Mouse (Mus musculus) embryonic facial prominence, embryonic 12.5 days (tissue): ENCODE measurements at regions not wholly inside any gene's neighbourhood (a gene's known extent, or its start where the extent isn't known, plus 50 kb on each side); places are given as distances from the start of the nearest gene placed in this dataset.

Source experiments
- ATAC-seq: fragments of 200-750 bp; cut with Nextera tagmentation; 2 replicates; pipeline ENCODE4 v1.8.0; 2017; ENCODE audit not compliant: insufficient number of reproducible peaks, insufficient read depth, low FRiP score, low TSS enrichment
- H3K27ac ChIP-seq: fragments of 300-500 bp; sonication (generic); 2 replicates; pipeline ENCODE4 v1.5.1; 2016; ENCODE audit warnings: mild to moderate bottlenecking
- H3K27me3 ChIP-seq: fragments of 300-500 bp; sonication (generic); 2 replicates; pipeline ENCODE4 v1.6.1; 2016; ENCODE audit warnings: mild to moderate bottlenecking, moderate library complexity
- H3K36me3 ChIP-seq: fragments of 300-500 bp; sonication (generic); 2 replicates; pipeline ENCODE4 v1.6.1; 2016; ENCODE audit warnings: mild to moderate bottlenecking
- H3K4me1 ChIP-seq: fragments of 300-500 bp; sonication (generic); 2 replicates; pipeline ENCODE4 v1.6.1; 2016
- H3K4me2 ChIP-seq: fragments of 300-500 bp; sonication (generic); replicated peaks from 2 replicates; pipeline ENCODE4 v1.6.1; 2016; ENCODE audit warnings: mild to moderate bottlenecking, moderate library complexity
- H3K4me3 ChIP-seq: fragments of 300-500 bp; sonication (generic); 2 replicates; pipeline ENCODE4 v1.5.1; 2016; ENCODE audit warnings: mild to moderate bottlenecking
- H3K9ac ChIP-seq: fragments of 300-500 bp; sonication (generic); 2 replicates; pipeline ENCODE4 v1.6.1; 2016; ENCODE audit warnings: mild to moderate bottlenecking, moderate library complexity
- H3K9me3 ChIP-seq: fragments of 300-500 bp; sonication (generic); 2 replicates; pipeline ENCODE4 v1.6.1; 2016; ENCODE audit warnings: mild to moderate bottlenecking, moderate library complexity
- WGBS: fragments of 180-500 bp; shearing (Covaris S2); methylation state at CpG from one replicate; pipeline ENCODE4 v1.1.7; 2016; 5-methylcytosine and 5-hydroxymethylcytosine counted together

DNA sequence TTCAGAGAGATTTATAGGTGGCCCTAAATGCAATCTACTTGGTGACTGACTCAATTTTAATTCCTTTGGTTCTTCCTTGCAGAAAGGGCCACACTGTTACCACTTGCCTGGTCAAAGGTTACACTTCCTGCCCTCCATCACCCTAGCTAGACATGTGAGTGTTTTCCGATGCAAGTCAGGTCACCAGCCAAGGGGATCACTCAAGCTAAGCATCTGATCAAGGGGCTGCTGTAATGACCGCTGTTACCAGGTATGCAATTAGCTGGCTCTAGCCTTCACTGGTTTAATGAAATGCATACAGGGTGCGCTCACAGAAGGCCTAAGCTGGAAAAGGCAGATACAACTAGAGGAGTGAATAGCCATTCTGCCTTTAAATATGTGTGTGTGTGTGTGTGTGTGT is 105.1 kb downstream of the Mtx2 start:
- WGBS = 35% methylated on average over 3 of the region's 3 CpGs
- Histone ChIP-seq H3K9ac (no peak overlapping the region), H3K4me1 (peaks cover 19% of the 10 kb centered on the region; the same call in 1 of the 2 replicates), H3K36me3 (no peaks in the 10 kb centered on the region), H3K9me3 (no peaks in the 10 kb centered on the region), H3K27ac (no peak overlapping the region), H3K27me3 (no peaks in the 10 kb centered on the region), H3K4me3 (no peak overlapping the region), H3K4me2 (no peak overlapping the region)
- no peak for ATAC-seq

DNA sequence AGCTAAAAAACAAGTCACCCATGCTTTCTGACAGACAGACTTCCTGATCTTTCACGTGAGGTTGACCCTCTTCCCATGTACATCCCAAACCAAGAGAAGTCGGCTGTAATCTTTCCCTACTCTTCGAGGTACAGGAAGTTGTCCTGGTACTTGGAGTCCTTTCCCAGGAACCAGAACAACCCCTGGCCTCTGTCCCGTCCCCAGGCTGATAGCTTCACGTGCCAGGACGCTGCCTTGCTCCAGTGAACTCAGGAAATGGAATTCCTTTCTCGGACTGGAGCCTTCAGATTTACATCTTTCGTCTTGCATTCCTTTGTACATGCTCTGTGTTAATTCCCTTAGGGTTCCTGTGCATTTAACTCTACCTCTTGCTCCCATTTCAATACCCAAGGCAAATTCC is 107.6 kb downstream of the Mtx2 start:
- no peak for ATAC-seq
- no peaks in the 10 kb centered on the region for H3K27me3 ChIP-seq
- H3K27ac ChIP-seq = no peak overlapping the region
- 19% methylated on average over 8 of the region's 8 CpGs for WGBS
- no peak overlapping the region for H3K4me2 ChIP-seq
- no peak overlapping the region for H3K9ac ChIP-seq
- no peaks in the 10 kb centered on the region for H3K36me3 ChIP-seq
- peaks cover 12% of the 10 kb centered on the region; the same call in 1 of the 2 replicates for H3K4me1 ChIP-seq
- H3K9me3 ChIP-seq = no peaks in the 10 kb centered on the region
- H3K4me3 ChIP-seq = no peak overlapping the region

DNA sequence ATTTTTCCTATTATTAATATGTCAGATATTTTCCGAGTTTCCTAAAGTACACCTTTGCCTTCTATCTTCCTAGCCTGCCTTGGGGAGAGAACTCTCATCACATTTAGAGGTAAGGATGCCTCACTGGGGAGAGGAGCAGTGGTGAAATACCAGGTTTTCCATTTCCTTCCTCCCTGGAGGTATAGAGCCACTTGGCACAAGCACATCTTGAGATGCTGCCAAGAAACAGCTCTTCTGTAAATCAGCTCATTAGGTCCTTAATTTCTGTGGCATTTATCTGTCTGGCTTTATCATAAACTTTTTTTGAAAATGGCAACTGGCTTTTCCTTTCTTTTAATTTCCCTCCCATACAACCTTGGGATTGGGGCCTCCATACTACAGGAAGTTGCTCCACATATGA is 108.2 kb downstream of the Mtx2 start:
- H3K4me2 ChIP-seq = no peak overlapping the region
- 83% methylated on average over 1 of the region's 1 CpGs for WGBS
- H3K36me3 ChIP-seq = no peaks in the 10 kb centered on the region
- no peaks in the 10 kb centered on the region for H3K9me3 ChIP-seq
- no peaks in the 10 kb centered on the region for H3K27me3 ChIP-seq
- H3K4me3 ChIP-seq = no peak overlapping the region
- H3K27ac ChIP-seq = no peak overlapping the region
- ATAC-seq = no peak
- H3K9ac ChIP-seq = no peak overlapping the region
- H3K4me1 ChIP-seq = peaks cover 12% of the 10 kb centered on the region; the same call in 1 of the 2 replicates

DNA sequence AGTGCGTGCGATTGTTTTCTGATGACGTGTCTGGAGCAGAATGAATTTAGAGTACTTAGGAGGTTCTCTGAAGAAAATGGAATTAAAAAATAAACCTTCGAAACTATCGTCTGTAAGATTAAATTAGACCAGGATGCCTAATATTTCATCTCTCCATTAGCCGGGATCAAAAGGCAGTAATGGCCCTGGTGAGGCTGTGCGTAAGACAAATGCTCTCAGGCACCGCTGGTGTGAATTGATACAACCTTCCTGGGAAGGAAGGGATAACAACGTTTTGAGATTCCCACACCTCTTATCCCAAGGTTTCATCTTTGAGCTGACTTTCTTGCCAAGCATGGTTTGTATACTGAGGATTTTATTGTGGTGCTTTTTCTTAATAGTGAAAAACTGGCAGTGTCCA is 113.1 kb downstream of the Mtx2 start:
- H3K4me2 ChIP-seq = no peak overlapping the region
- H3K27ac ChIP-seq = no peak overlapping the region
- ATAC-seq = no peak
- H3K36me3 ChIP-seq = no peaks in the 10 kb centered on the region
- H3K4me1 ChIP-seq = no peaks in the 10 kb centered on the region
- 77% methylated on average over 9 of the region's 9 CpGs for WGBS
- no peak overlapping the region for H3K9ac ChIP-seq
- no peak overlapping the region for H3K4me3 ChIP-seq
- no peaks in the 10 kb centered on the region for H3K27me3 ChIP-seq
- no peaks in the 10 kb centered on the region for H3K9me3 ChIP-seq

DNA sequence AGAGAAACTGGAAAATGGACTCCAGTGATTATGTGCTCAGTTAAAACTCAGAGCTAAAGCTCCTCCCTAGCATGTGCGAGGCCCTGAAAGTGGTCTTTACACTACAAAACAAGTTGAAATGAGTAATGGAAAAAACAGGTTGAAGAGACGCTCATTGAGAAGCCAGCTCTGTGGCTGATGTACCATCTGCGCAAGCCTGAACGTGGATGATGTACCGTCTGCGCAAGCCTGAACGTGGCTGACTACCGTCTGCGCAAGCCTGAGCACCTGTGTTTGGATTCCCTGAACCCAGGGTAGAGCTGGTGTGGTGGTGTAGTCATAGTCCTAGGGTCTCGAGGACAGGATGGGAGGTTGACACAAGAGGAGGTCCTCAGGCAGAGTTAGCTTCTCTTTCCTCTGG is 116.4 kb downstream of the Mtx2 start:
- 90% methylated on average over 10 of the region's 10 CpGs for WGBS
- no peak overlapping the region for H3K9ac ChIP-seq
- H3K27ac ChIP-seq = no peak overlapping the region
- H3K4me1 ChIP-seq = peaks cover 10% of the 10 kb centered on the region; the same call in 1 of the 2 replicates
- H3K9me3 ChIP-seq = no peaks in the 10 kb centered on the region
- H3K4me3 ChIP-seq = no peak overlapping the region
- no peaks in the 10 kb centered on the region for H3K27me3 ChIP-seq
- ATAC-seq = no peak
- no peak overlapping the region for H3K4me2 ChIP-seq
- H3K36me3 ChIP-seq = no peaks in the 10 kb centered on the region

DNA sequence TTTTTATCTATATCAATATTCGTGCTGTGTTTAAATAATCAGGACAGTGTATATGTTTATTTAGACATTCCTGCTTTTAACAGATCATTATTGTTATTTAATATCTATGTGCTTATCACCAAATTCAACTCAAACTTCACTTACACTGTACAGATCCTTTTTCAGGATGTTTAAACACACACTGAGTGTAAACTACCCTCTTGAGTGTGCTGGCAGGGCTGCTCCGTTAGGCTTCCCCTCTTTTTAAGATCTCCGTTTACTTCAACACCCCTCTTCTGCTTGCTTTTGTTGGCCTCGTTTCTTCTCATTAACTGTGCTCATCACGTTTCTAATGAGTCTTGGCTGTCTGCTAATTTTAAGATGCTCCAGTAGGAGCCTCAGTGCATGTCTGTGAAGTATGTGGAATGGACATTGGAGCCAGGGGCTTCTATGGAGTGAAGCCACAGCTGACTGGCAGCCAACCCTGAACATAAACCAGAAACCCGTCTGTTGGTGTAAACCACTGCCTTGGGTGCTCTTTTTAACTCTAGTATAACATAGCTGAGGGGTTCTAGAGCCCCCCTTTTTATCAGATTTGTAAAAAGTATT is 117.1 kb downstream of the Mtx2 start:
- H3K4me2 ChIP-seq = no peak overlapping the region
- no peak overlapping the region for H3K4me3 ChIP-seq
- WGBS = 62% methylated on average over 6 of the region's 6 CpGs
- H3K9ac ChIP-seq = no peak overlapping the region
- H3K4me1 ChIP-seq = peaks cover 10% of the 10 kb centered on the region; the same call in 1 of the 2 replicates
- no peak overlapping the region for H3K27ac ChIP-seq
- H3K36me3 ChIP-seq = no peaks in the 10 kb centered on the region
- no peaks in the 10 kb centered on the region for H3K9me3 ChIP-seq
- ATAC-seq = no peak
- no peaks in the 10 kb centered on the region for H3K27me3 ChIP-seq

DNA sequence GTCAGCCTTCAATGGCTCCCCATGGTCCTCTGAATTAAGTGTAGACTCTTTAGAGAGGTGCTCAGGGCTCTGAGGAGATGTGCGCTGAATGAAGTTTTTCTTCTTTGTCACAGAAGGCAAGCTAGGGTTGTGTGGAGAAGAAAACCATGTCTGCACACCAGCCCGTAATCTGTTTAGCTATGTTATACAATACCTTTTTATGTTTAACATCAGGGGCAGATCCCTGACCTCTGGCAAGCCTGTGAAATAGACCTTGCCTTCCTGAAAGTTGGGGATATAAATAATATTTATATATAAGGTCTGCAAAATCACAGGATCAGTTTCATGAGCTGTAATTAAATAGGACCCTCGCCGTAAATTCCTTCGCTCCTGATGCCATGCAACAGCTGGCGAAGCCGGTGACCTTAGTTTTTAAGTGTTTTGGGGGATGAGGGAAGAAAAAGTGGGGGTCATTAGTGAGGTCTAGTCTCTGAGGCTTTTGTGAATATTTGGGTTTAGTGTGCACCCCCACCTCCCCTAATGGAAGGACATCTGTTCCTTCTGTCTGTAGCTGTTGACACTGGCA is 119.7 kb downstream of the Mtx2 start:
- no peaks in the 10 kb centered on the region for H3K36me3 ChIP-seq
- H3K27me3 ChIP-seq = no peaks in the 10 kb centered on the region
- H3K4me1 ChIP-seq = peaks cover 10% of the 10 kb centered on the region; the same call in 1 of the 2 replicates
- no peak overlapping the region for H3K4me3 ChIP-seq
- H3K9ac ChIP-seq = no peak overlapping the region
- H3K9me3 ChIP-seq = no peaks in the 10 kb centered on the region
- no peak overlapping the region for H3K4me2 ChIP-seq
- no peak overlapping the region for H3K27ac ChIP-seq
- no peak for ATAC-seq
- WGBS = 51% methylated on average over 7 of the region's 7 CpGs

DNA sequence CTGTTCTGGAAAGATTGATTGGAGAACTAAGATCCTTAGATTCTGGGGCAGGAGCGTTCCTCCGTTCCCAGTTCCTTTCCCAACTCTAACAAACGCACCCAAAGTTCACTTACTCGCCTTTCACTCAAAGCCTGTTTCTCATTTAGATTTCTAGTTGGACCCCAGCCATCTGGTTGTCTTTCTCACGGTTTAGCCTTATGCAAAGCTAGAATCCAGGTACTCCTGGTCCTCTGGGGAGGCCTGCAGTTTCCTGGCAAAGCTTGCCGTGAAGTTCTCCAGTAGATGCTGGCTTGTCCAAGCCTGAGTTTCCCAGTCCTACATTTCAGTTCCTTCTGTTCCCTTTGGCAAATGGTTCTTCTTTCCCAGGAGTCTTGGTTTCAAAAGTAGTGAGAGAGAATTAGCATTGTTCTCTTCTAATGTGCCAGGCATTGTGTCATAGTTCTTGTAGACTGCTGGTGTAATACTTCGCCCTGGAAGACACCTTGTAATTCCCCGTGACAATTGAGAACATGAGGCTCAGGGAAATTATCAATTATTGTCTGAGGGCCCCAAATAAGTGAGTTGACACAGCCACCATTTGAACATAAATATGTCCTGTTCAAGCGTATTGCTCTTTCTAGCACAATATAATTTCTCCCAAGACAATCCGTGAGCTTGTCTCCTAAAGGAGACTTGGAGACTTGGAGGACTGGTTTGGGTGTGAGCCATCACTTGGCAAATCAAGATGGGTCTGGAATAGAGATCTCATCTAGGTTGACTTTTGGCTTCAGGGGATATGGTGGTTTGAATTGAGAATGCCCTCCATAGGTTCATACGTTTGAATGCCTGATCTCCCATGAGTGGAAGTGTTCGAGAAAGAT is 126.0 kb downstream of the Mtx2 start:
- no peaks in the 10 kb centered on the region for H3K4me1 ChIP-seq
- no peak for ATAC-seq
- H3K9ac ChIP-seq = no peak overlapping the region
- no peak overlapping the region for H3K27ac ChIP-seq
- no peak overlapping the region for H3K4me3 ChIP-seq
- H3K36me3 ChIP-seq = no peaks in the 10 kb centered on the region
- no peaks in the 10 kb centered on the region for H3K9me3 ChIP-seq
- no peak overlapping the region for H3K4me2 ChIP-seq
- WGBS = 63% methylated on average over 12 of the region's 12 CpGs
- H3K27me3 ChIP-seq = no peaks in the 10 kb centered on the region

DNA sequence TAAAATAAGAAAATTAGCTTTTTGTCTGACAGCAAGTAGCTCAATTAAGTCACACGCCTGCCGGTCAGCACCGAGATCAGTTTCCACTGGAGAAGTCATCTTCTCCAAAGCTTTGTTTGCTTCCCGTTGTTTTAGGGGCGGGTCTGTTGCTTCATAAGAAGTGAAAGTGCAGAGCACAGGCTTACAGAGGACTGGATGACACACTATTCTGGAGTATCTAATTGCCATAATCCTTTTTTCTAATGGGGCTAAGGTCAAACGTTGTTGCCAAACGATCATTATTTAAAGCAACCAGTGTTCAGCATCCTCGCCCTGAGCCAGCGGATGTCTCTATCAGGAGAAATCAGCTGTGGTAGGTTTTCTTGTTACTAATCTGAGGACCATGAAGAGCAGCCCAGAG is 128.5 kb downstream of the Mtx2 start:
- no peaks in the 10 kb centered on the region for H3K27me3 ChIP-seq
- WGBS = 72% methylated on average over 9 of the region's 9 CpGs
- no peak overlapping the region for H3K9ac ChIP-seq
- H3K4me2 ChIP-seq = no peak overlapping the region
- no peaks in the 10 kb centered on the region for H3K36me3 ChIP-seq
- ATAC-seq = no peak
- no peaks in the 10 kb centered on the region for H3K9me3 ChIP-seq
- no peak overlapping the region for H3K27ac ChIP-seq
- no peaks in the 10 kb centered on the region for H3K4me1 ChIP-seq
- no peak overlapping the region for H3K4me3 ChIP-seq

DNA sequence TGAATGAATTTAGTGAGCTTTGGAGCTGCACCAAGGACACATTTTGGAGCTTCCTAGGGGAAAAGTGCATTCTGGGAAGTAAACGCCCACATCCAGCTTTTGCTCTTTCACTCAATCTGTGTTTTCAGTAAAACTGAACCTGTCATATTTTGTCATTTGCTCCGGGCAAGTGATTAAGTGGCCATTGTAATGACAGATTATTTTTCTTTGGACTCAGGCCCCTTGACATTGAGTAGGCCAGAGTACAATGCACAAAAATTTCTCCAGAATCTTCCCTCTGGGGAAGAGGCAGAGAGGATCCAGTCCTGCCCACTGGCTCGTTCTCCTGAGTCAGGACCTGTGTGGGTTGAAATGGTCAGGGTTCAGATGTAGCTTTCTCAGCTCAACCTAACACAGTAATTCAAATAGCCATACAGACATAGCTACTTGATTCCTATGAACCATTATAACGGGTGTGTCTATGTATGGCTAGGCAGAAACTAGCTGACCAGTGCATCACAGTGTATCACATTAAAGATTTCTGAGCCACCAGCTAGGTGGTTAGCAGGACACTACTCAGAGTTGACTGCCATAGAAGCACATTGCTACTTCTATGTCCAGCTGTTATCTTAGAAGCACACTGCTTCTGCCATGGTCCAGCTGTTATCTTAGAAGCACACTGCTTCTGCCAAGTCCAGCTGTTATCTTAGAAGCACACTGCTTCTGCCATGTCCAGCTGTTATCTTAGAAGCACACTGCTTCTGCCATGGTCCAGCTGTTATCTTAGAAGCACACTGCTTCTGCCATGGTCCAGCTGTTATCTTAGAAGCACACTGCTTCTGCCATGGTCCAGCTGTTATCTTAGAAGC is 129.9 kb downstream of the Mtx2 start:
- WGBS = 79% methylated on average over 4 of the region's 4 CpGs
- no peaks in the 10 kb centered on the region for H3K27me3 ChIP-seq
- H3K4me2 ChIP-seq = no peak overlapping the region
- H3K27ac ChIP-seq = no peak overlapping the region
- ATAC-seq = no peak
- H3K4me3 ChIP-seq = no peak overlapping the region
- no peaks in the 10 kb centered on the region for H3K36me3 ChIP-seq
- H3K4me1 ChIP-seq = no peaks in the 10 kb centered on the region
- no peaks in the 10 kb centered on the region for H3K9me3 ChIP-seq
- no peak overlapping the region for H3K9ac ChIP-seq

DNA sequence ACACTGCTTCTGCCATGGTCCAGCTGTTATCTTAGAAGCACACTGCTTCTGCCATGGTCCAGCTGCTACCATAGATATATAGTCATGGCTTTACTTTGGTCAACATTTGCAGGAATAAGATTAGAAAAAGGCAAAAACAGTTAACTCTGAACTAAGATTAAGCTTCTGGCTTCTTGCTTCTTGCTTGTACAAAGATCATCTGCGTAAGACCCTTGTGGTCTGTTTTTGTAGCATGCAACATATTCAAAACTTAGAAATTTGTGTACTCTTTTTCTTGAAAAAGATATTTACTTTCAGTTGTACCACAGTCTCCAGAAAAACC is 130.5 kb downstream of the Mtx2 start:
- Histone ChIP-seq H3K27me3 (no peaks in the 10 kb centered on the region), H3K9me3 (no peaks in the 10 kb centered on the region), H3K27ac (no peak overlapping the region), H3K4me2 (no peak overlapping the region), H3K4me3 (no peak overlapping the region), H3K4me1 (no peaks in the 10 kb centered on the region), H3K36me3 (no peaks in the 10 kb centered on the region), H3K9ac (no peak overlapping the region)
- ATAC-seq = no peak
- WGBS = 95% methylated on average over 1 of the region's 1 CpGs
